Mouse (Mus musculus) activated CD4-positive, CD25-positive, alpha-beta regulatory T cell (primary cell): ENCODE results near the gene Grin3a. TPM values are rescaled to one million over a fixed set of nuclear protein-coding genes. Genes with fewer than 3 reads are reported as not detected.

Source experiments
- polyA plus RNA-seq, 2 experiments: library from polyadenylated mRNA; unstranded; fragments of 100-300 nt; shearing (Covaris generic); gene quantifications; one replicate each; pipeline ENCODE4 v1.2.1; 2017

Grin3a gene
- not detected for polyA plus RNA-seq

DNA sequence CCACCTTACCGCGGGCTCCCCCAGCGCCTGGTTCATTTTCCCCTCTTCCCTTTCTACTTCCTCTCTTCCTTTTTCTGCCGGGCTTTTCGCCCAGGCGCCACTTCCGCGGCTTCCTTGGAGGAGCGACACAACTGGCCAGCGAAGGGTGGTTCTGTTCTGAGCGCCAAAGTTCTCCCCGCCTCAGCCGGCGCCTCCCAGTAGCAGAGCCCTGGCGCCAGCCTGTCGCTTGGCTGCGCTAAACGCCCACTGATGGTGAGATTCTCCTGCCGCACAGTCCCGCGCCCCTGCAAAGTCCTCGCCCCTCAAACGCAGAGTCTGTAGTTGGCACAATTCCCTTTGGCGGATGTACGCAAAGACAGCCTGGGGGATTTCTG is at the start of gene Grin3a:
Grin3a (minus strand) TSS at position 133 of the 374 bp plus-strand sequence.

DNA sequence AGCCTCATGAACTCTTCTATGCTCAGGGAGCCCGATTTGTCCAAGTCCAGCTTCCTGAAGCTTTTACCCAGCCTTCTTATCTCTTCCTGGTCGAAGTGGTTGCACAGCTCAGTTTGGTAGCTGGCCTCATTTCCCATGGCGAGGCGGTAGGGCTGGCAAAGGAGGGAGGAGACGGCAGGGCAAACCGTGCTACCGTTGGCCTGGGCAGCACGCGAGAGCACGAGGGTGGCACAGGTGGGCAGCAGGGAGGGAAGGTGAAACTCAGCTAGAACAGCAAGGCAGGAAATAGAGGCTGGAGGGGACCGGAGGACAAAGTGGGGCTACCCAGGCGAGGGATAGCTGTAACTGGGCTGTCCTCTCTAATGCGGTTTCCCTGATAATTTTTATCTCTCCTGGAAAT is 163.7 kb downstream of the Grin3a start, which contains the start of gene Ppp3r2:
Ppp3r2 (minus strand) TSS at position 213 of the 400 bp plus-strand sequence.

DNA sequence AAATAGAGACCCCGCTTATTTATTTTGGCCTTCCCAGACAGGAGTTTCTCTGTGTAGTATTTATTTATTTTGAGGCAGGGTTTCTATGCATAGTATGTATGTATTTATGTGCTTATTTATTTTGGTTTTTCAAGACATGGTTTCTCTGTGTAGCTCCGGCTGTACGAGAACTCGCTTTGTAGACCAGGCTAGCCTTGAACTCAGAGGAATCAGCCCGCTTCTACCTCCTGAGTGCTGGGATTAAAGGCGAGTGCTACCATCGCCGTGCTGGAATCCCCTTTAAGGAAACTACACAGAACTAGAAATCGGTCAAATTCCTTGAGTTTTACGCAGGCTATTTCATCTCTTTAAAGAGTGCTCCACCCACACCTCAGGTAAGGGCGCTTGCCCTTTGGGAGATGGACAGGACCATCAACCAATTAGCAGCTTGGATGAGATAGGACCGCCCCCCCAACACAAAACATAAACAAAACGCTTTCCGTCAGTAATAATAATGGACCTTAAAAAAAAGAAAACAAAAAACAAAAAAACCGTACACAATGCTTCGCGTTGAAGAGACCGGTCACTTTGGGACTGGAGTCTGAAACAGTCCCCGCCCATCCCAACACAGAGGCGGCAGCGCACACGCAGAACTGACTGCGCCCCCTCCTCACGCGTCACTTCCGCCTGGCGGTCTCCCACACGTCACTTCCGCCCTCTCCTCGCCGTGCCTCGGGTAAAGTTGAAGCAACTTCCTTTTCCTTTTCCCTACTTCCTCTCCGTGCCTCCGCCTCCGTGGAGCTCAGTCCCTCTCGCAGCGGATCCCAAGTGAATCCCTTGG is 214.0 kb downstream of the Grin3a start, which contains the start of gene Rnf20:
Rnf20 (plus strand) TSS at position 688 of the 820 bp plus-strand sequence.

Other genes starting within 250 kb of the Grin3a start
- gene Tmem246, start 247.9 kb downstream of the Grin3a start, polyA plus RNA-seq: under 1 TPM in 1 of 2 experiments, not detected in 1; 0.32 TPM
- gene Rnf20, start 213.7 kb downstream of the Grin3a start, polyA plus RNA-seq: 10 to 100 TPM; 40.6 to 57.2 TPM
- under 1 TPM in 1 of 2 experiments, not detected in 1; 0.29 TPM for gene Ppp3r2, start 163.7 kb downstream of the Grin3a start, polyA plus RNA-seq